Mouse (Mus musculus): Measurements from ENCODE around the gene Mpdz. TPM values are rescaled to one million over a fixed set of nuclear protein-coding genes. Genes with fewer than 3 reads are reported as not detected.

Gene Mpdz
- not detected for total RNA-seq (2023)

DNA sequence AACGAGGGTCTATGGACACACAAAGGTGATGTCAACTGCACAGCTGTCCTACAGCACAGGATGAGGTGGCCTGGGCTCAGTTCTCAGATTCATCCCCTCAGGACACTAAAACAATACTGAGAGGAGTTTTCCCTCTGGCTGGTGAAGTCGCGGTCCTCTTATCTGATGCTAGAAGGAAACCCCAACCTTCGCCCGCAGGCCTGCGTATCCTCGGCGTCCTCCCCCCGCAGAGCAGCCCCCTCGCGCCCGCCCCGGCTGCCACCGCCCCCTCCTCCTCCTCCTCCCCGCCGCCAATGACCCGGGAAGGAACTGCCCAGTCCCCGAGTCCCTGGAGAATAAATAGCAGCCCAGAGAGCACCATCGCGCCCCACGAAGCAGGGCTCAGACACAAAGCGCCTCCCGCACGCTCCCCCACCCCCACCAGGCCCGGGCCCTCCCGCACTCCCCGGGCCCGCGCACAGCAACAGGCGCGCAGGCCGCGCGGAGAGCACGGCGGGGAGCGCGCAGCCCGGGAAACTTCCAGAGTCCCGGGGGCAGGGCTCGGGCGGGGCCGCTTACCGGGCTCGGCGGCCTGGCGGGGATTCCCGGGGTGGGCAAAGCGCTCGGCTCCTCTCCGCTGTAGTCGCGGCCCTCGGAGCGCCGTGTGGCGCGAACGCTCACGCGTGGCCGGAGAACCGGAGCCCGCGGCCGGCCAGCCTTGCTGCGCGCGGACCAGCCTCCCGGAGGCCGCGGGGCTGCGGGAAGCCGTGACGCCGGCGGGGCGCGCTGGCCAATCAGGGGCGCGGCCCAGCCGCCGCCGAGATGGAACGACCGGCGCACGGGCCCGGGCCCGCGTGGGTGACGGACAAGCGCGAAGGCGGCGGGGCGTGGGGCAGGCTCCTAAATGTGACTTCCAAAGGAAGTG is at the start of gene Mpdz:
Gene Mpdz (minus strand): TSS at position 738 of the 904 bp plus-strand sequence.

All from T-cell, adult 66 days (primary cell).